Mouse (Mus musculus) olfactory bulb, adult 2 months (tissue): ENCODE results near the gene Kazn.

Source experiments
- CTCF ChIP-seq: fragments of 200-500 bp; IDR thresholded peaks from 2 replicates; pipeline ENCODE4 v1.5.1; 2012; ENCODE audit warnings: low read depth, mild to moderate bottlenecking, low read length, moderate library complexity; ENCODE audit not compliant: insufficient read depth
- POLR2A ChIP-seq: fragments of 200-500 bp; IDR thresholded peaks from 2 replicates; pipeline ENCODE4 v1.6.1; 2012; ENCODE audit warnings: mild to moderate bottlenecking, low read depth, low read length, moderate library complexity; ENCODE audit not compliant: insufficient read depth

- TF ChIP-seq POLR2A (no peak), CTCF (no peak)
Measured at GRCm38 (mm10) chr4:142144096-142144495, 95.1 kb downstream of the Kazn start.
